Mouse (Mus musculus) MEL (cell line): Measurements from ENCODE around the gene Gm136. TPM values are rescaled to one million over a fixed set of nuclear protein-coding genes. Genes with fewer than 3 reads are reported as not detected.

Experiments
- DNase-seq: peaks from one replicate; pipeline ENCODE4 v3.0.0; 2011; ENCODE audit warnings: low read depth, low spot score
- H3K27ac ChIP-seq: 2 replicates; pipeline ENCODE4 v1.5.1; 2012; ENCODE audit warnings: low read depth, mild to moderate bottlenecking, control low read depth, low read length, moderate library complexity; ENCODE audit not compliant: control insufficient read depth
- H3K27me3 ChIP-seq, 2 experiments: fragments of 150-350 bp in 1 of 2; sonication (generic) in 1 of 2; 2 replicates each; pipeline ENCODE4 v1.6.1; 2012; ENCODE audit warnings: low read length in 2 of 2, mild to moderate bottlenecking in 2 of 2, improper control_type of control experiment in 1 of 2, moderate library complexity in 1 of 2; ENCODE audit not compliant: insufficient read depth in 2 of 2, control insufficient read depth in 1 of 2
- H3K36me3 ChIP-seq, 2 experiments: 2 replicates each; pipeline ENCODE4 v1.6.1; 2012 to 2014; ENCODE audit warnings: low read length in 2 of 2, improper control_type of control experiment in 1 of 2, inconsistent platforms in 1 of 2, mild to moderate bottlenecking in 1 of 2; ENCODE audit not compliant: insufficient read depth in 2 of 2, control insufficient read depth in 1 of 2
- H3K4me1 ChIP-seq, 2 experiments: fragments of 150-350 bp in 1 of 2; sonication (generic) in 1 of 2; 2 replicates each; pipeline ENCODE4 v1.6.1; 2012; ENCODE audit warnings: low read length in 2 of 2, improper control_type of control experiment in 1 of 2, mild to moderate bottlenecking in 1 of 2; ENCODE audit not compliant: insufficient read depth in 2 of 2, control insufficient read depth in 1 of 2
- H3K4me3 ChIP-seq, 2 experiments: fragments of 150-350 bp in 1 of 2; sonication (generic) in 1 of 2; 2 replicates each; pipeline ENCODE4 v1.5.1; 2012; ENCODE audit warnings: low read depth in 2 of 2, low read length in 2 of 2, mild to moderate bottlenecking in 2 of 2, moderate library complexity in 2 of 2, control low read depth in 1 of 2, improper control_type of control experiment in 1 of 2; ENCODE audit not compliant: control insufficient read depth in 1 of 2, insufficient read depth in 1 of 2
- H3K79me2 ChIP-seq: 2 replicates; pipeline ENCODE4 v1.6.1; 2012; ENCODE audit warnings: mild to moderate bottlenecking, low read length, moderate library complexity; ENCODE audit not compliant: control insufficient read depth, poor library complexity, insufficient read depth
- H3K9ac ChIP-seq: 2 replicates; pipeline ENCODE4 v1.6.1; 2012; ENCODE audit warnings: low read depth, mild to moderate bottlenecking, control low read depth, low read length, moderate library complexity; ENCODE audit not compliant: control insufficient read depth, poor library complexity, severe bottlenecking
- H3K9me3 ChIP-seq: fragments of 150-350 bp; sonication (generic); replicated peaks from 2 replicates; pipeline ENCODE4 v1.6.1; 2012; ENCODE audit warnings: mild to moderate bottlenecking, low read length, improper control_type of control experiment, moderate library complexity; ENCODE audit not compliant: insufficient read depth
- BHLHE40 ChIP-seq: IDR thresholded peaks from 2 replicates; pipeline ENCODE4 v1.6.1; 2012; ENCODE audit warnings: low read depth, mild to moderate bottlenecking, inconsistent platforms, low read length, improper control_type of control experiment, borderline replicate concordance
- CHD1 ChIP-seq: IDR thresholded peaks from 2 replicates; pipeline ENCODE4 v1.6.1; 2012; ENCODE audit warnings: low read depth, mild to moderate bottlenecking, inconsistent platforms, low read length, improper control_type of control experiment
- CTCF ChIP-seq, 3 experiments: IDR thresholded peaks in 2 of 3; conservative IDR thresholded peaks in 1 of 3; 2 replicates each; pipeline ENCODE4 v1.5.1; 2011 to 2012; ENCODE audit warnings: low read length in 3 of 3, low read depth in 2 of 3, mild to moderate bottlenecking in 2 of 3, improper control_type of control experiment in 1 of 3, inconsistent platforms in 1 of 3, mixed read lengths in 1 of 3, moderate library complexity in 1 of 3; ENCODE audit not compliant: control insufficient read depth in 1 of 3, insufficient read depth in 1 of 3, poor library complexity in 1 of 3, severe bottlenecking in 1 of 3
- E2F4 ChIP-seq: IDR thresholded peaks from 2 replicates; pipeline ENCODE4 v1.6.1; 2011; ENCODE audit warnings: low read depth, low read length, improper control_type of control experiment, borderline replicate concordance
- EP300 ChIP-seq, 2 experiments: IDR thresholded peaks; 2 replicates each; pipeline ENCODE4 v1.6.1; 2011; ENCODE audit warnings: improper control_type of control experiment in 2 of 2, low read length in 2 of 2, low read depth in 1 of 2, mild to moderate bottlenecking in 1 of 2
- ETS1 ChIP-seq: IDR thresholded peaks from 2 replicates; pipeline ENCODE4 v1.6.1; 2012; ENCODE audit warnings: low read depth, mild to moderate bottlenecking, inconsistent platforms, low read length, improper control_type of control experiment, moderate library complexity
- GABPA ChIP-seq: IDR thresholded peaks from 2 replicates; pipeline ENCODE4 v1.6.1; 2012; ENCODE audit warnings: low read depth, mild to moderate bottlenecking, inconsistent platforms, low read length, improper control_type of control experiment, moderate library complexity
- GATA1 ChIP-seq: IDR thresholded peaks from 2 replicates; pipeline ENCODE4 v1.6.1; 2011; ENCODE audit warnings: low read depth, low read length, improper control_type of control experiment
- HCFC1 ChIP-seq: IDR thresholded peaks from 2 replicates; pipeline ENCODE4 v1.6.1; 2012; ENCODE audit warnings: low read depth, mild to moderate bottlenecking, inconsistent platforms, low read length, improper control_type of control experiment, moderate library complexity
- MAZ ChIP-seq: IDR thresholded peaks from 2 replicates; pipeline ENCODE4 v1.6.1; 2012; ENCODE audit warnings: low read depth, mild to moderate bottlenecking, inconsistent platforms, low read length, improper control_type of control experiment
- MEF2A ChIP-seq: IDR thresholded peaks from 2 replicates; pipeline ENCODE4 v1.6.1; 2014; ENCODE audit warnings: low read depth, mild to moderate bottlenecking, inconsistent platforms, low read length, improper control_type of control experiment; ENCODE audit not compliant: poor library complexity, insufficient replicate concordance, severe bottlenecking; ENCODE audit errors: extremely low read depth
- MXI1 ChIP-seq: IDR thresholded peaks from 2 replicates; pipeline ENCODE4 v1.6.1; 2011; ENCODE audit warnings: mild to moderate bottlenecking, low read depth, low read length, improper control_type of control experiment
- NRF1 ChIP-seq: IDR thresholded peaks from 2 replicates; pipeline ENCODE4 v1.6.1; 2014; ENCODE audit warnings: low read depth, mild to moderate bottlenecking, inconsistent platforms, low read length, improper control_type of control experiment, moderate library complexity; ENCODE audit not compliant: poor library complexity, insufficient read depth, severe bottlenecking
- RCOR1 ChIP-seq: IDR thresholded peaks from 2 replicates; pipeline ENCODE4 v1.6.1; 2012; ENCODE audit warnings: low read depth, mild to moderate bottlenecking, inconsistent platforms, low read length, improper control_type of control experiment
- TBP ChIP-seq: IDR thresholded peaks from 2 replicates; pipeline ENCODE4 v1.8.0; 2011; ENCODE audit warnings: low read depth, low read length, improper control_type of control experiment
- USF2 ChIP-seq, 2 experiments: IDR thresholded peaks; 2 replicates each; pipeline ENCODE4 v1.6.1; 2011 to 2012; ENCODE audit warnings: improper control_type of control experiment in 2 of 2, low read length in 2 of 2, borderline replicate concordance in 1 of 2, inconsistent platforms in 1 of 2, low read depth in 1 of 2, mild to moderate bottlenecking in 1 of 2; ENCODE audit not compliant: insufficient read depth in 1 of 2
- ZKSCAN1 ChIP-seq: IDR thresholded peaks from 2 replicates; pipeline ENCODE4 v1.6.1; 2012; ENCODE audit warnings: low read depth, mild to moderate bottlenecking, inconsistent platforms, low read length, improper control_type of control experiment, moderate library complexity
- ZMIZ1 ChIP-seq: IDR thresholded peaks from 2 replicates; pipeline ENCODE4 v1.6.1; 2012; ENCODE audit warnings: low read depth, mild to moderate bottlenecking, inconsistent platforms, low read length, improper control_type of control experiment, moderate library complexity
- polyA plus RNA-seq, 2 experiments: library from polyadenylated mRNA; stranded (reverse) in 1 of 2; unstranded in 1 of 2; fragments of >175 nt in 1 of 2; fragments of >200 nt in 1 of 2; gene quantifications; 2 replicates each; pipeline versions ENCODE4 v1.2.1 to v1.2.4; 2012; ENCODE audit warnings: low replicate concordance in 2 of 2, low read depth in 1 of 2; ENCODE audit not compliant: insufficient read length in 2 of 2, insufficient read depth in 1 of 2, missing spikeins in 1 of 2
- total RNA-seq: library from RNA; depleted of rRNA; stranded (reverse); fragments of 300-350 nt; gene quantifications from 2 replicates; pipeline ENCODE4 v1.2.3, GENCODE M21; 2012

Gene Gm136
- total and polyA plus RNA-seq, 3 experiments: not detected

DNA sequence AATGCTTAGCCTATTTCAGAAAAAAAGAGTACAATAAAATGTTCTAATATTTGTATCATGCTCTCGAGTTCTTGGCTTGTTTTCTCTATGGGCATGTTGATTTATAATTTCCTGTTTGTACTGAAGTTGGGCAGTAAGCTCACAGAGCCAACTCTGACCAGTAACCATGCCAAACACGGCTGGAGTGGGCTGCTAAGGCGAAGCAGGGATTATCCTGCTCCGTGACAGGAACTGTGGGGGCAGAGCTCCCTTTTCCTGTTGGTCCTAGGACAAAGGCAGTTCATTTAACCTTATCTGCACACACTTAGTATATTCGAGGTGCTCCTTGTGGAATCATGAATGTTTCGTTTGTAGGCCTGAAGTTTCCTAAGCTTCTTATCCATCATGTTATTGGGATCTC lies 6.8 kb downstream of the Gm136 start:
- Histone ChIP-seq H3K9me3 (no peaks in the 10 kb centered on the region), H3K79me2 (no peaks in the 10 kb centered on the region), H3K27ac (no peak overlapping the region), H3K9ac (no peak overlapping the region), H3K36me3 (no peaks in the 10 kb centered on the region), H3K27me3 (peaks cover 17 to 39% of the 10 kb centered on the region in 2 experiments), H3K4me3 (no peak overlapping the region), H3K4me1 (no peaks in the 10 kb centered on the region)
- no peak for DNase-seq
- TF ChIP-seq E2F4 (no peak), NRF1 (no peak)

DNA sequence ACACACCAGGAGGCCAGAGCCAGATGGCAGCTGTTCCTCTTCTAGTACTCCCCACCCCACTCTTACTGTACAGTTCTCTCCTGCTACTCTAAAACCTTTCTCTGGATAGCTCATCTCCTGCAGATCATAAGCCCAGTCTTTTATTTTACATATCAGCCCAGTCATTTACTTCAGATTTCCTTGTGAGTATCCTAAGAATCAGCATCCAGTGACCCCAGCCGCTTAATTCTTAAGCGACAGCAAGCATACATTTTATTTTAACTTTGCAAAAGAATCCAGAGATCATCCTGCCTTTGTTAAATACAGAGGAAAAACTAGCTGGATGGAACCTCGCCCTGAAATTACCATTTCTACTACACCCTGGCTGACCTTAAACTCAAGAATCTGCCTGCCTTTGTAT lies 21.6 kb downstream of the Gm136 start:
- H3K4me1 ChIP-seq: peaks cover 0 to 3% of the 10 kb centered on the region in 2 experiments; a peak in 1 of 4 replicates
- no peaks in the 10 kb centered on the region for H3K79me2 ChIP-seq
- H3K36me3 ChIP-seq: no peaks in the 10 kb centered on the region; a peak in 1 of 4 replicates
- H3K9me3 ChIP-seq: no peaks in the 10 kb centered on the region
- no peak for DNase-seq
- TF ChIP-seq TBP: no peak
- TF ChIP-seq MAZ: no peak
- no peak for TF ChIP-seq CTCF (IDR thresholded peaks at IDR 0.05 in 2 of 3, conservative IDR thresholded peaks at IDR 0.05 in 1 of 3; ENCODE audit: control insufficient read depth in 1 of 3, insufficient read depth in 1 of 3, low read depth in 2 of 3, low read length in 3 of 3, poor library complexity in 1 of 3, severe bottlenecking in 1 of 3)
- TF ChIP-seq MEF2A: no peak
- no peak for TF ChIP-seq BHLHE40
- no peak for TF ChIP-seq MXI1
- no peak for TF ChIP-seq ZMIZ1
- no peak for TF ChIP-seq USF2 (IDR thresholded peaks at IDR 0.05; ENCODE audit: borderline replicate concordance in 1 of 2, insufficient read depth in 1 of 2, low read depth in 1 of 2, low read length in 2 of 2)
- TF ChIP-seq GATA1: no peak
- TF ChIP-seq ETS1: no peak
- no peak for TF ChIP-seq RCOR1
- no peak for TF ChIP-seq HCFC1
- TF ChIP-seq GABPA: no peak
- TF ChIP-seq EP300 (IDR thresholded peaks at IDR 0.05; ENCODE audit: low read depth in 1 of 2, low read length in 2 of 2): no peak
- no peak for TF ChIP-seq CHD1
- TF ChIP-seq ZKSCAN1: no peak
- TF ChIP-seq, all 39 proteins: peak for 0
- Histone ChIP-seq H3K27ac (no peak overlapping the region), H3K27me3 (peaks cover 0 to 5% of the 10 kb centered on the region in 2 experiments; a peak in 2 of 4 replicates), H3K9ac (no peak overlapping the region), H3K4me3 (no peak overlapping the region)
